Mouse (Mus musculus): ENCODE data around the gene Trim63. TPM values are rescaled to one million over a fixed set of nuclear protein-coding genes. Genes with fewer than 3 reads are reported as not detected.

Gene Trim63
- polyA plus RNA-seq, 1 experiment from 2014 or later = 0.34 TPM

DNA sequence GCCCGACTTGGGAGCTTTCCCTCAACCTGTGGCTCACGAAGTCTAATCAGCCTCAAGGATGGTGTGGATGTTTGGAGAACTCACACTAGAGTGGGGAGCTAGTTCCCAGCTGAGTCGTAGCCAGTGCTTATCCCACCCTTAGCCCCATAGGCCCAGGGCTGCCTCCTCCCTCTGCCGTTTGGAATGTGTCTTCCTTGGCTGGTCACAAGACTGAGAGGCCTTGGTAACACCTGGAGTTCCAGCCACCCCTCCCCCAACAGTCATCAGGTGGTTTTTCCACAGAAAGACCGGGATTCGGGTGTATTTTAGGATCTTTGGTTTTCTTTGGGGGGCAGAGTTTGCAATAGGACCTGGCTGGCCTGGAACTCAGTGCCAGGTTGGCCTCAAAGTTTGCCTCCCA is 35.7 kb downstream of the Trim63 start:
- no peaks in the 10 kb centered on the region for H3K36me3 ChIP-seq (replicated peaks)
- 85% methylated on average over 6 of the region's 6 CpGs for WGBS
- peaks cover 26% of the 10 kb centered on the region for H3K27me3 ChIP-seq (replicated peaks; ENCODE audit: low read depth, poor library complexity, severe bottlenecking)
- no peaks in the 10 kb centered on the region for H3K9me3 ChIP-seq
- DNase-seq (ENCODE audit: low spot score) = no peak
- H3K27ac ChIP-seq (replicated peaks) = no peak overlapping the region
- H3K4me1 ChIP-seq = peaks cover 20% of the 10 kb centered on the region
- H3K4me3 ChIP-seq = no peak overlapping the region

- Histone ChIP-seq H3K36me3 (replicated peaks) (no peaks in the 10 kb centered on the region), H3K4me3 (no peak overlapping the region), H3K9me3 (no peaks in the 10 kb centered on the region), H3K4me1 (peaks cover 27% of the 10 kb centered on the region), H3K27ac (replicated peaks) (peak overlapping the region; percentile 31), H3K27me3 (replicated peaks; ENCODE audit: low read depth, poor library complexity, severe bottlenecking) (peaks cover 17% of the 10 kb centered on the region)
- whole genome bisulfite sequencing = 37% methylated on average over 18 of the region's 18 CpGs
- DNase-seq (ENCODE audit: low spot score) = peak; percentile 52
Observed at GRCm38 (mm10) chr4:134351329-134352260, 36.7 kb downstream of the Trim63 start.

- H3K36me3 ChIP-seq (replicated peaks) = no peaks in the 10 kb centered on the region
- peaks cover 31% of the 10 kb centered on the region for H3K4me1 ChIP-seq
- peaks cover 14% of the 10 kb centered on the region for H3K27me3 ChIP-seq (replicated peaks; ENCODE audit: low read depth, poor library complexity, severe bottlenecking)
- H3K4me3 ChIP-seq = no peak overlapping the region
- no peaks in the 10 kb centered on the region for H3K9me3 ChIP-seq
- 71% methylated on average over 12 of the region's 12 CpGs for WGBS
- peak overlapping the region; percentile 31 for H3K27ac ChIP-seq (replicated peaks)
- no peak for DNase-seq (ENCODE audit: low spot score)
Observed at GRCm38 (mm10) chr4:134352261-134352707, 37.4 kb downstream of the Trim63 start.

GRCm38 (mm10) chr4:134352929-134353328 is 38.0 kb downstream of the Trim63 start:
- H3K27ac ChIP-seq (replicated peaks) = no peak overlapping the region
- H3K4me3 ChIP-seq = no peak overlapping the region
- WGBS = 80% methylated on average over 7 of the region's 7 CpGs
- peaks cover 35% of the 10 kb centered on the region for H3K4me1 ChIP-seq
- H3K27me3 ChIP-seq (replicated peaks; ENCODE audit: low read depth, poor library complexity, severe bottlenecking) = peaks cover 19% of the 10 kb centered on the region
- no peaks in the 10 kb centered on the region for H3K36me3 ChIP-seq (replicated peaks)
- no peak for DNase-seq (ENCODE audit: low spot score)
- no peaks in the 10 kb centered on the region for H3K9me3 ChIP-seq

- 69% methylated on average over 5 of the region's 5 CpGs for WGBS
Observed at GRCm38 (mm10) chr4:134353527-134354409, 38.8 kb downstream of the Trim63 start.

GRCm38 (mm10) chr4:134355841-134356452 is 41.0 kb downstream of the Trim63 start:
- WGBS = 52% methylated on average over 16 of the region's 16 CpGs
- DNase-seq (ENCODE audit: low spot score) = no peak
- Histone ChIP-seq H3K36me3 (replicated peaks) (no peaks in the 10 kb centered on the region), H3K4me1 (peaks cover 34% of the 10 kb centered on the region), H3K4me3 (no peak overlapping the region), H3K9me3 (no peaks in the 10 kb centered on the region), H3K27me3 (replicated peaks; ENCODE audit: low read depth, poor library complexity, severe bottlenecking) (peaks cover 37% of the 10 kb centered on the region), H3K27ac (replicated peaks) (no peak overlapping the region)

More at GRCm38 (mm10) chr4:134353527-134354409, 38.8 kb downstream of the Trim63 start:
- Histone ChIP-seq H3K4me3 (no peak overlapping the region), H3K27ac (replicated peaks) (no peak overlapping the region), H3K36me3 (replicated peaks) (no peaks in the 10 kb centered on the region), H3K27me3 (replicated peaks; ENCODE audit: low read depth, poor library complexity, severe bottlenecking) (peaks cover 27% of the 10 kb centered on the region), H3K4me1 (peaks cover 32% of the 10 kb centered on the region), H3K9me3 (no peaks in the 10 kb centered on the region)
- no peak for DNase-seq (ENCODE audit: low spot score)

DNA sequence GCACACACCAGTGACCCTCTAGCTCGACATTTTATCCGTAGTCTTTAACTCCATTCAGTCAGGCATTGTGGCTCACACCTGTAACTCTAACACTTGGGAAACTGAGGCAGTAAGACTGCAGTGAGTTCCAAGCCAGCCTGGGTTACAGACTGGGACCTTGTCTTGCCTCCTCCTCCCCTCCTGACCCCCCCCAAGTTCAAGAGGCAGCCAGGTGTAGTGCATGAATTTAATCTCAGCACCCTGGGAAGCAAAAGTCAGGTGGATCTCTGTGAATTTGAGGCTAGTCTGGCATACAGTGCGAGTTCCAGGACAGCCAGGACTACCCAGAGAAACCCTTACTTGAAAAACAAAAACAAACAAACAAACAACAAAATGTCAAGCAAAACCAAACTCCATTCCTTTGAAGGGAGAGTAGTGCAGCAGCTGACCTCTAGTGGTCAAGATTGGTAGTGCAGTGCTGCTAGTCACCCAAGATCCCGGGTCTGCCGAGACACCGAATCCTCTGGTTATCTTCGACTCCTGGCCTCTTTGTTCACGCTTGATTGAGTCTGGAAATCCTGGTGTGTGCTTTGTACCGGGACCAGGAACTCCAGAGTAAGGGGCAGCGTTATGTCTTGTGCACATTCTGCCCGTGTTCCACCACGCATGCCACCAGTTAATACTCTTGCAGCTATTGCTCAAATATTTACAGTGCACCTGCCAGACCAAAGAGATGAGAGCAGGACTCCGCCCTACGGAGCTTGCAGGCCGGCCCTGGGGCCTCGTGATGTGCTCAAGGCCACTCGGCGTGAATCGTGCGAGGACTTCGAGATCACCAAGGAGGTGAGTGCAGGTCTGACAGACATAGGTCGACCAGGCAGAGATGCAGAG is 41.9 kb downstream of the Trim63 start:
- no peaks in the 10 kb centered on the region for H3K36me3 ChIP-seq (replicated peaks)
- peak; percentile 72 for DNase-seq (ENCODE audit: low spot score)
- no peaks in the 10 kb centered on the region for H3K9me3 ChIP-seq
- 21% methylated on average over 22 of the region's 22 CpGs for WGBS
- no peak overlapping the region for H3K27ac ChIP-seq (replicated peaks)
- peaks cover 33% of the 10 kb centered on the region for H3K4me1 ChIP-seq
- H3K27me3 ChIP-seq (replicated peaks; ENCODE audit: low read depth, poor library complexity, severe bottlenecking) = peaks cover 37% of the 10 kb centered on the region
- peak overlapping the region; percentile 29 for H3K4me3 ChIP-seq

DNA sequence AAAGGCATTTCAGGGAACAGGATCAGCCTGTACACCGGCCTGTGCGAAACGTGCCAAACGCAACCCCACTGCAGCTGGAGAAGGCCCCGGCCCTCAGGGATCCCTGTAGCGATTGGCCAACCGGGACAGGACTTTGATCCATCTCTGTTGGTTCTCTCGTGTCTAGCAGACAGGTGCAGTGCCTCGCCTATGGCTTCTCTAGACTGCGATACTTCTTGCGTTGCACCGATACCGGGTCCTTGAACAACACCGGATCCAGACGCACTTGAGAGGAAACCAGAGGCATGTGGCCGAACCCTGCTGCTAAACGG is 42.5 kb downstream of the Trim63 start:
- Histone ChIP-seq H3K9me3 (no peaks in the 10 kb centered on the region), H3K36me3 (replicated peaks) (no peaks in the 10 kb centered on the region), H3K4me3 (peak overlapping the region; percentile 29; the same call in 1 of the 2 replicates), H3K4me1 (peaks cover 33% of the 10 kb centered on the region), H3K27me3 (replicated peaks; ENCODE audit: low read depth, poor library complexity, severe bottlenecking) (peaks cover 38% of the 10 kb centered on the region), H3K27ac (replicated peaks) (no peak overlapping the region)
- no peak for DNase-seq (ENCODE audit: low spot score)
- 34% methylated on average over 17 of the region's 17 CpGs for WGBS

- peaks cover 52% of the 10 kb centered on the region for H3K27me3 ChIP-seq (replicated peaks; ENCODE audit: low read depth, poor library complexity, severe bottlenecking)
- no peak overlapping the region for H3K27ac ChIP-seq (replicated peaks)
- H3K4me1 ChIP-seq = peaks cover 39% of the 10 kb centered on the region
- DNase-seq (ENCODE audit: low spot score) = no peak
- no peak overlapping the region for H3K4me3 ChIP-seq
- H3K9me3 ChIP-seq = no peaks in the 10 kb centered on the region
- no peaks in the 10 kb centered on the region for H3K36me3 ChIP-seq (replicated peaks)
- WGBS = 89% methylated on average over 6 of the region's 6 CpGs
Observed at GRCm38 (mm10) chr4:134359649-134360048, 44.7 kb downstream of the Trim63 start.

DNA sequence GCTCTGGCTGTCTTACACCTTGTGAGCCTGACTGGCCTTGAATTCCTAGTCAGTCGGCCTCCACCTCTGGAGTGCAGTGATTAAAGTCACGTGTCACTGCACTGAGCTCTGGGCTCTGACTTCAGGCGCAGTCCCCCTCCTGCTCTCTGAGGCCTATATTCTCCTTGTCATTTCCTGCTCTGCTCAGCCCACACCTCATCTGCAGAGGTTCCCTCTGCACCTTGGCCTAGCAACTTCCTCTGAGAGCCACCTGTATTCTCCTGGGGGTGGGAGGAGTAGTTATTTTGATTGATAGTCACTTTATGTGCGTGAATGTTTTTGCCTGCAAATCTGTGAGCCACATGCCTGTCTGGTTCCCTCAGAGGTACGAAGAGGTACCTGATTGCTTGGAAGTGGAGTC is 46.3 kb downstream of the Trim63 start:
- no peak for DNase-seq (ENCODE audit: low spot score)
- Histone ChIP-seq H3K27ac (replicated peaks) (no peak overlapping the region), H3K9me3 (no peaks in the 10 kb centered on the region), H3K36me3 (replicated peaks) (no peaks in the 10 kb centered on the region), H3K4me1 (peaks cover 39% of the 10 kb centered on the region), H3K27me3 (replicated peaks; ENCODE audit: low read depth, poor library complexity, severe bottlenecking) (peaks cover 59% of the 10 kb centered on the region), H3K4me3 (no peak overlapping the region)
- WGBS = 43% methylated on average over 5 of the region's 5 CpGs

DNA sequence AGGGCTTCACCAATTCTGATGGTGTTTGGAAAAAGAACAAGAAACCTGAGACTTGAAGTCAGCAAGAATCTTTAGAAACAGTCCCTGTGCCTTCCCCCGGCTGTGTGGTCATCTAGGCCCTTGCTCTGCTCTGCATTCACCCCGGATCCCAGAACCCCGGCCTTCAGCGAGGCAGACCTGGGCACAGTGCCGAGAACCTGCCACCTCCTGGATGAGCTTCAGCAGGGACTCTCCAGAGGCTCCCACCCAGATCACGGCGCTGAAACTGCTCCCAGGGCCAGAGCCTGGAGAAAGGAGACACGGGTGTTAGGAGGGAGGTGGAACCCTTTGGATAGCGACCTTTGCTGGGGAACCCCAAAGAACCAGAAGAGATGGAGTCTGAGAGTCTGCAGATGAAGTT is 47.2 kb downstream of the Trim63 start:
- peaks cover 35% of the 10 kb centered on the region for H3K4me1 ChIP-seq
- H3K4me3 ChIP-seq = no peak overlapping the region
- H3K27me3 ChIP-seq (replicated peaks; ENCODE audit: low read depth, poor library complexity, severe bottlenecking) = peaks cover 57% of the 10 kb centered on the region
- no peaks in the 10 kb centered on the region for H3K36me3 ChIP-seq (replicated peaks)
- DNase-seq (ENCODE audit: low spot score) = no peak
- no peak overlapping the region; the same call in 1 of the 2 replicates for H3K27ac ChIP-seq (replicated peaks)
- WGBS = 62% methylated on average over 9 of the region's 9 CpGs
- no peaks in the 10 kb centered on the region for H3K9me3 ChIP-seq
